Mouse (Mus musculus) MEL (cell line): ENCODE measurements around the gene Gm20388.

Source experiments
- HCFC1 ChIP-seq: IDR thresholded peaks from 2 replicates; pipeline ENCODE4 v1.6.1; 2012; ENCODE audit warnings: low read depth, mild to moderate bottlenecking, inconsistent platforms, low read length, improper control_type of control experiment, moderate library complexity
- JUND ChIP-seq: IDR thresholded peaks from 2 replicates; pipeline ENCODE4 v1.6.1; 2011; ENCODE audit warnings: low read depth, mild to moderate bottlenecking, improper control_type of control experiment, low read length
- MAFK ChIP-seq: IDR thresholded peaks from 2 replicates; pipeline ENCODE4 v1.6.1; 2011; ENCODE audit warnings: low read depth, mild to moderate bottlenecking, low read length, improper control_type of control experiment, borderline replicate concordance
- MAX ChIP-seq: IDR thresholded peaks from 2 replicates; pipeline ENCODE4 v1.6.1; 2011; ENCODE audit warnings: low read length, improper control_type of control experiment
- TAL1 ChIP-seq: IDR thresholded peaks from 2 replicates; pipeline ENCODE4 v1.6.1; 2012; ENCODE audit warnings: mild to moderate bottlenecking, inconsistent platforms, low read length, moderate library complexity, mixed read lengths
- ZKSCAN1 ChIP-seq: IDR thresholded peaks from 2 replicates; pipeline ENCODE4 v1.6.1; 2012; ENCODE audit warnings: low read depth, mild to moderate bottlenecking, inconsistent platforms, low read length, improper control_type of control experiment, moderate library complexity
- ZNF384 ChIP-seq: IDR thresholded peaks from 2 replicates; pipeline ENCODE4 v1.6.1; 2012; ENCODE audit warnings: low read depth, mild to moderate bottlenecking, inconsistent platforms, low read length, improper control_type of control experiment

GRCm38 (mm10) chr8:122893451-122893850 lies 2982.8 kb downstream of the Gm20388 start:
- TF ChIP-seq ZKSCAN1 (no peak), MAFK (no peak), JUND (no peak), TAL1 (no peak), HCFC1 (no peak), ZNF384 (no peak), MAX (no peak)
